Mouse (Mus musculus): Measurements from ENCODE around the gene Bach2.

Bach2 gene

DNA sequence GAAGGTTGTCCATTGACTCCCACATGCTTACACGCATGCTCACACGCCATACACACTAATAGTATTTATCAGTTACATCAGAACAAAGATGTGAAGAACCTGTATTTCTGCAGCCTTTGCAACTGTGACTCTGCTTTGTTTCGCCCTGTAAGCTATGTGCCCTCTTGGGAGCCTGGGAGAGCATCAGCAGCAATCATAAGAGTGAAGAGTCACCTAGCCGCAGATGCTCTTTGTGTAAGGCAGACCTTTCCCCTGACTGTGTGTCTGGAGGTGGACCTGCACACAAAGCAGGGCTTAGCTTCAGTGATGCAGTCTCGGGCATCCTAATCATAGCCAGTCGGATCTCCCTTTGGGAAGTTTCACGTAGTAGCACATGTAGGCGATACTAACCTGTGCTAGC, 243.5 kb downstream of the Bach2 start:
- no peak for DNase-seq (ENCODE audit: low spot score in 2 of 2)

DNA sequence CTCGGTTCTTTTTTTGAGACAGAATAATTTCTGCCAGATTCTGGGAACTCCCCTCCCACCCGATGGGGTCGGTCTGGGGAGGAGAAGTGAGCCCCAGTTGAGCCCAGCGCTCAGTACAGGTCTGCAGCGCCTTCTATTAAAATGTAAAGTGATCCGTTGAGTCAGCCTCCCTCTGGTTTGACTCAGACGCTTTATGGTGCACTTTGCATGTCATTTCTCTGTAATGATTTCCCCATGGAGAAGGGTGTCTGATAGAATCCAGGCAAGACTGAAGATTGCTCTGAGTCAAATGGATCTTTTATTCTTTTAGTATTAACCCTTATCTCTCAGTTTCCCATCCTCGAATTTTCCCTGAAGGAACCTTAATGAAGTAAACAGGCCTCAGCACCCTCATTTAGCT, 244.3 kb downstream of the Bach2 start:
- no peak for DNase-seq (ENCODE audit: low spot score in 2 of 2)

DNA sequence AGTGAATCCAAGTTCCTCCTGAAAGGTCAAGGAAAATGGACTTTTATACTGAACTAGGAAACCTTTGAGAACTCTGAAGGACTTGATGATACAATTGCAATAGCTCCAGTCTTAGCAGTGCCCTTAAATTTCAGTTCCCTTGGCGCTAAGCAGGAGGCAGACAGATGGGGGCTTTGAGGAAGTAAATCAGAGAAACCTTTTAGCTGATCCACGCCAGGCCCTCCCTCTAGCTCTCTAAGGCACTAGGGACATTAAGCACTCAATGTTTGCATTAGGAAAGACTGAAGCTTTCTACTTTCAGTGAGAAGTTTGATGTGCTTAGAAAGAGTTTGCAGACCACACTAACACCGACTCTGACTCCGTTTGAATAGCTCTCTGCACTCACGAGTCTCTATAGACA, 247.2 kb downstream of the Bach2 start:
- no peak for DNase-seq (ENCODE audit: low spot score in 2 of 2)

DNA sequence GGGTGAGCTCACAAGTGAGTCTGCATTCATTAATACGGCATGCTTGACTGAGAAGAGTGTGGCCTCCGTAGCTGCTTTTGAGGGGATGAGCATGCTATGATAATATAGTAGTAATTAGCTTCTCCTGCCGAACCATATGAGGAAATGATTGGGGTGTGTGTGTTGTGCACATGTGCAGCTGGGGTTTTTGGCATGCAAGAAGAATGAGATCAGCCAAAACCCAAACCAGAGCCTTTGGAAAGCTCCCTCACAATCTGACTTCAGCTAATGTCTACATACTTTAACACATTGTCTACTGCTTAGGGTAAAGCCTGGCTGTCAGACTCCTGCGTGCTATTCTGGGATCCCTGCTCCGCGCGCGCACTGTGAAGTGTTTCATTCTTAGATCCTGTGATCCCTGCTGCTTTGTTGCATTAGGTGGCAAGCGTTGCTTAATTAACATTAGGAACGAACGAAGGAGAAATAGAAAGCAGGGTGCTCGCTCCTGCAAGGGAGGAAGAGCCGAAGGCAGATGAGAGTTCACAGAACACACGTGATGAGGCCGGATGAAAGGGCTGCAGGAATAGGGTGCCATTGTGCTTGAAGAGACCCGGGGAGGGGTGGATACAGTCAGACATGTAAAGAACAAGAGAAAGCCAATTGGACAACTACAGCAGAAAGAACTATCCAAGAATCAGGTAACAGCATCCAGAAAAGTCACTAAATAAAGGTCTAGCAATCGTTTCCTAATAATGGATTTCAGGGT, 248.2 kb downstream of the Bach2 start:
- peak; percentile 19 to 27 for DNase-seq (ENCODE audit: low spot score in 2 of 2)

DNA sequence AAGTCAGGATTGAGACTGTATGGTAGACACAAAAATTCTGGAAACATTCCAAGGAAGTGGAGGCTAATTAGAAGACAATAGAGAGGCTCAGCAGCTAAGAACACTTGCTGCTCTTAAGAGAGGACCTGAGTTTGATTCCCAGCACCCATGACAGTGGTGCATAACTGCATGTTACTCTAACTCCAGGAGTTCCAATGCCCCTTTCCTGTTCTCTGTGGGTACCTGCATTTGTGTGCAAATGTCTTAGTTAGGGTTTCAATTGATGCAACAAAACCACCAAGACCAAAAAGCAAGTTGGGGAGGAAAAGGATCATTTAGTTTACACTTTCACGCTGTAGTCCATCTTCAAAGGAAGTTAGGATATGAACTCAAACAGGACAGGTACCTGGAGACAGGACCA, 250.6 kb downstream of the Bach2 start:
- DNase-seq (ENCODE audit: low spot score in 2 of 2), result no peak

DNA sequence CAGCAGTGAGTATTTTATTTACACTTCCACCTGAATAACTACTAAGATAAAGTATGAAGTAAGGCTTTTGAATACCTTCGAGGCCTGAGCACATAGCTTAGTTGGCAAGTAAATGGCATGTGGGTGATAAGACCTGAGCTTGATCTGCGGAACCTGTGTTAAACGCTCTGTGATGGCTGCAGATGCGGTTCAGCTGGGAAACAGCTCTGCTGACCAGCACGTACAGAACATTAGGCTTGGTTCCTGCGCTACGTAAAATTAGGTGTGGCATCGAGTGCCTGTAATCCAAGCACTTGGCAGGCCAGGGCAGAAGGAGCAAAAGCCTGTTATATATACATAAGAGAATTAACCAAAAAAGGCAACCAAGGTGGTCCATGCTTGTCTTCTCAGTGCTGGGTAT, 252.6 kb downstream of the Bach2 start:
- DNase-seq (ENCODE audit: low spot score in 2 of 2), result no peak

DNA sequence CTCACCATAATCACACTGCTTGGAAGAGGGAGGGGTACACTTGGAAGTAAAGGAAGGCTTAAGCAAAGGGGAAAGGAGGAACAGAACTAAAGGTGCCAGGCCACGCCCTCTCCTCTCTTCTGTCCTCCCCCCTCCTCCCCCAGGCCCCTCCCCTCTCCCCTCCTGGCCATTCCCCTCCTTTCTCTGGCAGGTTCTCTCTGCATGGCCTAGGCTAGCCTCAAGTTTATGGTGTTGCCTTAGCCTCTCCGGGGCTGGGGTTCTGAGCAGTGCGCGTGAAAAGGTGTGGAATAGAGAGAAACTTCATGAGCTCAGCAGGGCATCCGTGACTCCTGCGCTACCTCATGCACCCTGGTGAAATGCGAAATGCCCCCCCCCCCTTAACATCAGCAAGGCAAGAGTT, 254.2 kb downstream of the Bach2 start:
- DNase-seq (ENCODE audit: low spot score in 2 of 2), result no peak

DNA sequence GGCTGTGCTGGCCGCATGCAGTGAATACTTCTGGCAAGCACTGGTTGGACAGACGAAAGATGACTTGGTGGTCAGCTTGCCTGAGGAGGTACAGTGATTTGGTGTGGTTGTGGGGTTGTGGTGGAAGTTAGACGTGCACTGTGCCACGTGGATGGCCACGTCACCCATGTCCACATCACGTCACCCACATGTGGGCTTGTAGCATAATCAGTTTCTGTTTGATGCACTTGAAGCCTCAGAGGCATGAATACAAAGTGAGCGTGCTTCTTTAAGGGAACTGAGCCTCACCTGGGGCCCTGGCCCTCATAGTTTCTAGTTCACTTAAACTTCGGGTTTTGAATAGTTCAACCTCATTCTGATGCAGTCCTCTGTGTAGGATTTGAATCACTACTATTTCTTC, 263.2 kb downstream of the Bach2 start:
- no peak for DNase-seq (ENCODE audit: low spot score in 2 of 2)

DNA sequence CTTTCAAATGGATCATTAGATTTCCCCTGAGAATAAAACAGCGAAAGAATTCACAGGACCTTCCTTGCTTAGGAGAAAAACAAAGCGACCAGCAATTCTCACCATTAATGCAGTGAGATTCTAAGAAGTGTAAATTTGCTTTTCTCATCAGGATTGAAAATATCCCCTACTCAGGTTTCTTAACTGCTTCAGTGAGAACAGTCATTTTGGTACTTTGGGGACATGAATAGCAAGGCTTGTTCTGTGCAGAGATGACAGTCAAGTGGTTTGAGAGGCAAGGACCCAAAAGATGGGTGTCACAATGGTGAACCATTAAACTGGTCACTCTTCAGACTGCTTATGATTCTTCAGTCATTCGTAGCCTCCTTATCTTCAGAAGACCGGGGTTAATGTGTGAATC, 263.6 kb downstream of the Bach2 start:
- no peak for DNase-seq (ENCODE audit: low spot score in 2 of 2)

DNA sequence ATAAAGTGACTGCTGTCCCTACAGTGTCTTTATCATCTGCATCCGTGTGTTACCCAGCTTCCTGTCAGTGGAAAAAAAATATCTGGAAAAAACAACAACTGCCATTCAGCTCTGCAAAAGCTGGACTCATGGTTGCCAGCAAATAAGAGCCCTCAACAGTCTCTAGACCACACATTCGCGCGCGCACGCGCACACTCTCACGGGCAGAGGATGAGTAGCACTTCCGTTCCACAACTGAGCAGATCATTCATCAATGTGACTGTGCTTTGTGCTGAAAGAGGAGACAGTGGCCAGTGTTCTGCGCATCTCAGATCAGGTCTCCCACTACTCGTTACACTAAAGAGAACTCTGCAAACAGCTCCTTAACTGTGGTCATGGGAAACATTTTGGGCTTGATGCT, 265.6 kb downstream of the Bach2 start:
- DNase-seq (ENCODE audit: low spot score in 2 of 2), result no peak

DNA sequence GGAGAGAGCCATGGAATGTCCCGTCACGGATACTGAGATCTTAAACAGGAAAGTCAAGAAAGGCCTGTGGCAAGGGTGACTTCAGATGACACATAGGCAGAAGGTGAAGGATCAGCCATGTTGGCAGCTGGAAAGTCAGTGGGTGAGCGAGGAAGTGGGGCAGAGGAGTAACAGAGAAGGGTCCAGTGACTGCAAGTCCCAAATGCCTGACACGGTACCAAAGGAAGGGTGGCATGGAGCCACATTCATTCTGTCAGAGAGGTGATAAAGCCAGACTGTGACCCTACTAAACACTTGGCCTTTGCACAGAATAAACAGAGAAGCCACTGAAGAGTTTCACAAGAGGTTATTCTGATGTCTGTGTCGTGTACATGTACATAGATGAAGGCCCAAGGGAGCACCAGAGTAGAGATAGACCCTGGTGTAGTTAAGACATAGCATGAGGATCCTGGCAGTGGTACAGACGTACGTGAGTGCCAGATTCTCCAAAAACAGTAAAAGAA, 267.8 kb downstream of the Bach2 start:
- no peak for DNase-seq (ENCODE audit: low spot score in 2 of 2)

DNA sequence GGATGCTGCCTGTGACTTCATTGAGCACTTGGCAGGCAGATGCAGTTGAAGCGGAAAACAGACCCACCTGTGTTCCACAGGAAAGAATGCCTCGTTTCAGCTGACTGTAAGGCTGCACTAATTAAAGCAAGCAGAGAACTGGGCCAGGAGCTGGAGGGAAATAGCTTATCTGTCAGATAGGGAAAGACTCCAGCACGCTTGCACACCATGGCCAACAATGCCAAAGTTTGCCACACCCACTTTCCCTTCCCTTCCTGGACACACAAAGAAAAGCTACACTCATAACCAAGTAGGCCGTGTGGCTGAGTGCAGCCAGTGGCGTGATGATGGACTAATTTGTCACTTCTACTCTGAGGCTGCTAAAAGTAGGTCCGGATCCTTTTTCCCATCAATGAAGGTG, 268.4 kb downstream of the Bach2 start:
- peak; percentile 74 to 78 for DNase-seq (ENCODE audit: low spot score in 2 of 2)

DNA sequence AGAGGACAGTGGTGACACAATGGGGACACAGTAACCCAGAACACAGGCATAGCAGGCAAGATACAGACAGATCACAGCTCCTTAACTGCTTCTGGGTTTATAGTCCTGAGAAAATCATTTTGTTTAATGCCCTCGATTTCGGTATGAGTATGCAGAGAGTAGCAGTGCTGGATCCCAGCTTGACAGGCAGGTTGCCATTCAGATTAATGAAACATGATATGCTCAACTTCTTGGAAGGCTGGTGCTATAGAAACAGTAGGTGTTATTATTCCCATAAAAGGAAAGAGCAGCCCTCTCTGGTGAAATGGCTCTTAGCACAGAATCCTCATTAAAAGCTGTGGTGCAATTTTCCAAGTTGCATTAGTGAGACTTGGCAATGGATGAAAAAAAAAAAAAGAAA, 270.0 kb downstream of the Bach2 start:
- no peak for DNase-seq (ENCODE audit: low spot score in 2 of 2)

DNA sequence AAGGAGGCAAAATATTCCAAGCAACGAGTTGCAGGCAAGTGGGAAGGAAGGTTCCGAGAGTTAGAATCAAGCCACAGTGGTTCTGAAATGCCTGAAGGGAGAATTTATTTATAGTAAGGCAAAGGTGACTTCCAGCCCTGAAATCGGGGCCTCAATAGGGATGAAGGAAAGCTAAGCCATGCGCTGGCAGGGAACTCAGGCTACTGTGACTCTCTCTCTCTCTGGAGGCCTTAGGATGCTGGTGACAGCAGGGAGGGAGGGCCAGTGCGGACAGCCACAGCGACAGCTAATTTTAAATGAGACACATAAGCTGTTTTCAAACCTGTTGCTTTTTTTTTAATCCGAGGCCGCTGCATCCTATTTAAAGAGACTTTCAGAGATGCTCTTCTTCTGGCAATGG, 270.4 kb downstream of the Bach2 start:
- no peak for DNase-seq (ENCODE audit: low spot score in 2 of 2)

DNA sequence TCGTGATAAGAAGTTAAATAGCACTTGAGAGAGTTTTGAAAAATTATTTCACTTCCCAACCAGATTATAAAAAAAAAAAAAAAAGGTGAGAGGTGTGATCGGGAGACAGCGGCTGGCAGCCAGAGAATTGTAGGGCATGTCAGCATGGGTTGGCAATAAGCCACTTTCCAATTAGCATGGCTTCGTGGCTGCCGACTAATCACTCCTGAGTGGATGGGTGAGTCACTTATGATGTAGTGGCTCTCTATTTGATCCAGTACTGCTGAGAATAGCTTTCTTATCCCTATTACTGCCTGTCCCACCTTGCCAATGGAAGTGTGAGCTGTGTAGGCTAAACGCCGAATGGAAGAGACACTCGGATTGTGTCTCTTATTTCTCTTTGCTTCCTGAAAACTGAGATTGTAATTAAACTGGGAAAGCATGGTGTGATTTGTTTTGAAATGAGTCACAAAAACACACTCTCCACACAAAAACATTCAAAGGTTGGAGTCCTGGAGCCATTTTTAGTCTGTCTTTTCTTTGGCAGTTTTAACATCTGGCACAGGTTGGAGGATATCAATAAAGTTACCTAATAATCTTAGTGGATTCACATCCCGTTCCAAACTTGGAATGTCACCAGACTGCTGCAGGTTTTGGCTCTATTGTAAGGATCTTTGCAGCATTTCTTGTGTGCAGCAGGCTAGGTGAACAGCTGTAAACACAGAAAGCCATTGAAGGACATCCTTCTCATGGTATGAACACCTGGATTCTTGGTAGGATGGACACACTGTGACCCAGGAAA, 271.4 kb downstream of the Bach2 start:
- DNase-seq (ENCODE audit: low spot score in 2 of 2), result peak; percentile 19 to 34

DNA sequence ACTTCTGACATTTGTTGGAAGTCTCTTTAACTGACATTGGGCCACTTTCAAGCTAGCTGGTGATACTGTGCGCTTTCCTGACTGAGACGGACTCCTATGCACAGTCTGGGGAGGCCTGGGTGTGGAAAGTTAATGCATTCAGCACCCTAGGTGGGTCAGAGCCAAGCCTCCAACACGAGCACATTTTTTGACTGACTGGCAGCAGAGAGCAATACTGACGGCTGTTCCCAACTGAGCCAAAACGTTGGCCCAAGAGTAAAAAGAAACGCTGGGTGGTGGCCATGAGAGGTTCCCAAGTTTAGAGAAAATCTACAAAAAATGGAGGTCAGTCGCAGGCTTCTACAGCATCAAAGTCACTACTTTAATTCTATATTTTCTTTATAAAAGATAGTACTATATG, 272.3 kb downstream of the Bach2 start:
- DNase-seq (ENCODE audit: low spot score in 2 of 2), result no peak

DNA sequence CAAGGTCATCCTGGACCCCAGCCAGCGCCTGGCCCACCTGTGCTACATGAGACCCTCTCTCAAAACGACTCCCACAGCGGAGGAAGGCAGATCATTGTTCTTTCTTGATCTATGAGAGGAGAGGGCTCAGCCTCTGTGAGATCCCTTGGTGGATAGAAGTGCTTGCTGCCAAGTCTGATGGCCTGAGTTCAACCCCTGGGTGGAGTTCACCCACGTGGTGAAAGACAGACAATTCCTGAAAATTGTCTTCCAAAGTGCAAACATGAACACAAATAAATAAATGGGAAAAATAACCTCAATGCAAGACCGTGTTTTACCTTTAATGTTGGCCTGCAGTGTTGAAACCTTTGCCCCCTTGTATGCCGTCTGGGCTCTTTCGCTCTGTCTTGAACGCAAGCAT, 277.5 kb downstream of the Bach2 start:
- no peak for DNase-seq (ENCODE audit: low spot score in 2 of 2)

DNA sequence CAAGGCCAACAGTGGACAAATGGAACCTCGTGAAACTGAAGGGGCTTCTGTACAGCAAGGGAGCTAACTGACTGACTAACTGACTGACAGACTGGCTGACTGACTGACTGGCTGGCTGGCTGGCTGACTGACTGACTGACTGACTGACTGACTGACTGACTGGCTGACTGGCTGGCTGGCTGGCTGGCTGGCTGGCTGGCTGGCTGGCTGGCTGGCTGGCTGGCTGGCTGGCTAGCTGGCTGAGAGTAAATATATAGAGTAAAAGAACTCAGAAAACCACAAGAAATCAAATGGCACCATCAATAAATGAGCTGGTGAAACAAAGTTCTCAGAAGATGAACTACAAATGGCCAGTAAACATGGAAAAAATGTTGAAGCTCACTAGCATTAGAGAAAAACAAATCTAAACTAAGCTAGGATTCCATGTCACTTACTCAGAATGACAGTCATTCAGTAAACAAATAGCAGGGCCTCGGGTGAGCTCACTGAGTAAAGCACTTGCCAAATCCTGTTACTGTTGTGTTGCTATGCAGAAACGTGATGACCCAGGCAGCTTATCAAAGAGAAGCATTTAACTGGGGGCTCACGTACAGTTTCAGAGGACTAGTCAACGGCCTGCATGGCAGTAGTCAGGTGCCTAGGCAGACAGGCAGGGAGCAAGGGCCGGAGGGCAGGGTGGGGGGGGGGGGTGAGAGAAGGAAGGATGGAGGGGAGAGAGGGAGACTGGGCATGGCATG, 280.4 kb downstream of the Bach2 start:
- no peak for DNase-seq (ENCODE audit: low spot score in 2 of 2)

DNA sequence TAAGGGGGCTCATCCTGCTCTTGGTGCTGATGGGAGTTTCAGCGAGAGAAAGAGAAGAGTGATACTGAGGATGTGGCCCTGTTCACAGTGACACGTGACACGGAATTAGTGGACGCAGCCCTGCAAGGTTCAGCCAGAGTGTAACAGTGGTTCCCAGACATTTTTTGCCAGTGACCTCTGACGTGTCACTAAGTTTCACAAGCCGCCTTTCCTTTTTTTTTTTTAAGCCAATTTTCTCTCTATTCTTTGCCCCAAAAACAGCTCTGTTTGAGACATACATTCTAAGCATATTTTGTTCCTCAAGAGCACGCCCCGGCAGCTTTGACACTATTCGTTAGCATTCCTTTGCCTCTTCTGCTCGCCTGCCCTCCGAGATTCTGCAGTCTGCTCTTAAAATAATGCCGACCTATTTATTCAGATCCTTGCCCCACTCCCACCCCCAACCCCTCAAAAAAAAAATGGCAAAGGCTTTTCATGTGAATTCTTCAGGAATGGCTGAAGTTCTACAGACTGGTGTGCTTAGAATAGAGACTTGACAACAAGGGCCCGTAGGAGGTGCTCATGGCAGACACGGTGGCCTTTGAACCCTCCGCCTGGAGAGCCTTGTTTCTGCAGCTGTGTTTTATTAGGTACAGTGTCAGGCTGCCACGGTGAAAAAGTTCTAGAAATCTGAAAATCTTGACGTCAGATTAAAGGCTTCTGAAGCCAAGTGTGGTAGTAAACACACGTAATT, 282.2 kb downstream of the Bach2 start:
- DNase-seq (ENCODE audit: low spot score in 2 of 2), result peak; percentile 60 to 67

DNA sequence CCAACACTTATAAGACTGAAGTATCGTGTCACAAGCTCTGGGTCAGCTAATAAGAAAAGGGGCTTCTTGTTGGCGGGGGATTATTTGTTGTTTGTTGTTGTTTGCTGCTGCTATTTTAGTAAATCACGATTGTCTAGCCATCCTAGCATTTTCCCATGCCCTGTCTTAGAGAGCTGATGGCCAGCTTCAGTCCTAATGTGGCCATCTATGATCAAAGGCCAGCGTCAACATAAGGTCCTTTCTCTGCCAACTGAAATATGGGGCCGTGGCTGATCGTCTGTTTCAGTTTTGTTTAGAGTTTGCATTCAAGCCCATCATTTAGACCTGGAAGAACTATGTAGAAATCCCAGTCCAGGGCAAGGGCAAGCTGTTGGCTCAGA, 282.7 kb downstream of the Bach2 start:
- DNase-seq (ENCODE audit: low spot score in 2 of 2), result no peak

DNA sequence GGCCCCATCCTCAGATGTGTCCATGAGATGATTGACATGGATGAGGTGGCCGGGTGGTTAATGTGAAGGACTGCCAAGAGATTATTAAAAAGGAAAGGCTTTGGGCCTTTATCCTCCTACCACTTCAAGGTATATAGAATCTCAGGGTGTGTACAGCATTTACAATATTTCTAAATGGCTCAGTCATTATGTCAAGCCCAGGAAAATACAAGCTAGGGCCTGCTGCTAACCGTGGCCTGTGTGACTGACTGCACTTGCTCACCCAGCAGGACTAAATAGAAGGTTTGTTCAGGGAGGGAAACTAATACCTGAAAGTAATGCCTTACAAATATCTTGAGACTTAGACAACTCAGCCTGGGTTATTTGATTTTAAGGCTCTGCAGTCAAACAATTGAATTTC, 283.4 kb downstream of the Bach2 start:
- DNase-seq (ENCODE audit: low spot score in 2 of 2), result no peak

DNA sequence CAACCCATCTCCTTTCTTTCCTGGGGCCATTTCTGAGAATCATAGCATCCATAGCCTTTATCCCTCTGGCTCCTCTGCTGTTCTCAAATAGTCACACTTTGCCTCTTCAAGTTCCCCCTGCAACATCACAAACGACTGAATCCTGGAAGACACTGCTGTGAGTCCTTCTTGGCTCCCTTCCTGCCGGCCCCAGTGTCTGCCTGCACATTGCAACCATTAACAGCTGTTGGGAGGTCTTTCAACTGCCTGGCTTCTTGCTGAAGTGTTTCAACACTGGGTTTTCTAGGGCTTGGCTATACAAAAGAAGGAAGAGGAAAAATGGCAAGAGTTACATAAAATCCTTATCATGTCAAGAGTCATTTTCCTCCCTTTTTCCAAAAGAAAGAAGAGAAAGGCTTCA, 285.7 kb downstream of the Bach2 start:
- peak in 1 of 2 experiments; percentile 32 for DNase-seq (ENCODE audit: low spot score in 2 of 2)

Measured in heart, adult 9 months (tissue).